Mouse (Mus musculus): ENCODE results near the gene Mrpl50.
"Not testable (repeated sequence)": the region's sequence is repeated elsewhere in the genome, so short reads cannot be mapped to it uniquely, and the experiment has no call there.

The Mrpl50 gene

DNA sequence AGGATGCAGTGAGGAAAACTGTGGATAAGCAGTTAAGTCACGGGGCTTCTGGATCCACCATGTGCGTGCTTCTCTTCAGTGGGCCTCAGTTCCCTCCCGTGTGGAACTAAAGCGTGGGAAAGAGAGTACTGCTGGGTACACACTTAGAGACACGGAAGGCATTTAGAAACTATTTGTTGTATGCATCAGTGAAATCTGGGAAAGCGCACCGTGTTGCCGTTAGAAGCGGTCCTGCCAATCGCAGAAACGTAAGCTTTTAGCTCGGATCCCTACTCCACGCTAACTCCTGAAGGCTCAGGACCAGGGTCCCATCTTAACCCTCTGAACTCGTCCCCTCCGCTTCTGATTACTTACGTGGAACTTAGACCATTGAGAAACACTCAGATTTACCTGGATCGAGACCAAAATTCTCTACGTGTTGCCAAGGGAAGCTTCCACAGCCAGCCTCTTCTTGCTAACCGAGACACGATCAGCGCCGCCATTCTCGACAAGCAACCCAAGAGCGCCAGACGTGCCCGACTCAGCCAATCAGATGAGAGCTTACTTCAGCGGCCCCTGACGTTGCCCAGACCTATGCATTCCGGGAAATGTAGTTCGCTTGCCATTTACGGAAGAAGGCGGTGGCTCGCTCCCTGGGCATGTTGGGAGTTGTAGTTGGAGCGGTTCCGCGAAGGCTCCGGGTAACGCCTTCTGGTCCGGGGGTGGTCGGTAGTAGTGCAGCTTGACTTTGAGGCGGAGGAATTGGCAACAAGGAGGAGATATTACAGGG is at the start of gene Mrpl50, which contains the start of gene Zfp189:
Gene Mrpl50, minus strand, starts transcription at position 522 of the 769 bp plus-strand sequence.
Gene Zfp189, plus strand, starts transcription at position 605 of the 769 bp plus-strand sequence.
- DNase-seq (ENCODE audit: low spot score): peak; percentile 79

- no peak for DNase-seq (ENCODE audit: low spot score)
Measured at GRCm38 (mm10) chr4:49567613-49568012, 46.7 kb upstream of the Mrpl50 start.

- DNase-seq (ENCODE audit: low spot score): no peak
Measured at GRCm38 (mm10) chr4:49559915-49560772, 39.3 kb upstream of the Mrpl50 start.

DNA sequence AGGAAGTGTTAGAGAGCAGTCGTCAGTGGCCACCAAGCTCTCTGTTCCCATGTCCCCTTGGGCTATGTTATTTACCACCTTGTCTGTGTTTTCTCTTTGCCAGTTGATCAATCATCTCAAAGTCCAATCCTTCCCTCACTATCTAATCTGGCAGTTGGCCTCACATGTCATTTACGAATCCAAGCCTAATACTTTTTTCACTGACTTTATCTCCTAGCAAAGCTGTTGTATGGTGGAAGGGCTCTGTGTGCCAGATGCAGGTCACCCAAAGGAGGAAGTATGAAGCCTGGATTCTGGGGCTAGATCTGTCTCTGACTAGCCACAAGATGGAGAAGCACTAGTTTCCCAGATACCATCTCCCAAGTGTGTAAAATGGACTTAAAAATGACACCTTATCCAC is 37.3 kb upstream of the Mrpl50 start:
- DNase-seq (ENCODE audit: low spot score): no peak

GRCm38 (mm10) chr4:49557375-49557774 is 36.5 kb upstream of the Mrpl50 start:
- DNase-seq (ENCODE audit: low spot score): no peak

- DNase-seq (ENCODE audit: low spot score): no peak
Measured at GRCm38 (mm10) chr4:49553380-49553779, 32.5 kb upstream of the Mrpl50 start.

GRCm38 (mm10) chr4:49549383-49549782 is 28.5 kb upstream of the Mrpl50 start, which contains the start of gene Aldob:
Gene Aldob (minus strand): TSS chr4:49549546.
- no peak for DNase-seq (ENCODE audit: low spot score)

GRCm38 (mm10) chr4:49547544-49548219 is 26.8 kb upstream of the Mrpl50 start:
- DNase-seq (ENCODE audit: low spot score): no peak

GRCm38 (mm10) chr4:49546873-49547543 is 26.1 kb upstream of the Mrpl50 start:
- no peak for DNase-seq (ENCODE audit: low spot score)

DNA sequence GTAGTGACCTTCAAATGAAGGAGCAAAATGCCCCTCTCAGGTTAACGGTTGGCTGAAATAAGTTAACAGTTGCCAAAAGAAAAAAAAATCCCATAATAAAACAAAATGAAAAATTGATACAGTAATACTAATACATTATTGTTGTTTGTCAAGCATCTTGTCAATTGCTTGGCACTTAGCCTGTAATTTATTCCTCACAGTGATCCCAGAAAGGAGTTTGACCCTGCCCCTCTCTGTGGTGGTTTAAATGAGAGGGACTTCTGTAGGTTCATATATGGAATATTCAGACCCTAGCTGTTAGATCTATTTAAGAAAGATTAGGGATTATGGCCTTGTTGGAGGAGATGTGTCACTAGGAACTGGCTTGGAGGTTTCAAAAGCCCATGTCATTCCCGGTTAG is 25.1 kb upstream of the Mrpl50 start:
- DNase-seq (ENCODE audit: low spot score): no peak

DNA sequence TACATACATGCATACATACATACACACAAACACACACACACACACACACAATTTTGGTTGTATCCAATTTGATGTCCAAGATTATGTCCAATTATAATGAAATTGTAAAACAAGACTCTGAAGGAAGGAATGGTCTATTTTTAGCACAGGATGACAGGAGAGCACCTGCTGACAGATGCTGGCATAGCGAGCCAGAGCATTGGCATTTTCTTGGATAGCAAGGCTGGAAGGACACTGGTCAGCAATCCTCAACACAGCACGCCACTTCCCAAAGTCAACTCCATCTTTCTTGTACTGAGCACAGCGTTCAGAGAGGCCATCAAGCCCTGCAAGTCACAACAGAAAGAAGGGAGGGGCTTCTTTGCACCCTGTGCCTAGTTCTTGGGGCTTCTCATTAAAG is 20.1 kb upstream of the Mrpl50 start:
- no peak for DNase-seq (ENCODE audit: low spot score)

DNA sequence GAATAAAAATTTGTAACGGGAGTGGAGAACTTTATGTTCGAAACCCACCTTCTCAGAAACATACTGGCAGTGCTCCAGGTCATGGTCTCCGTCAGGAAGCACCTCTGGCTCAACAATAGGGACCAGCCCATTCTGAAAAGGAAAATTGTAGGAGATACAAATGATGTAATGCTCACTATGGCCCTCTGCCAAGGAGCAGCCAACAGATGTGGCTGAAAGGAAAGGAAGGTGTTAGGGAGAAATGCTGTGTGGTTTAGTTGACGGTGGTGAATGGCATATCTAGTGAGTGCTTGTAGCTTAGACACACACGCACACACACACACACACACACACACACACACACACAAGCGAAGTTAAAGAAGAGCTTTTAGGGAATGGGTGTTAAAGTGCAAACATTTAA is 18.8 kb upstream of the Mrpl50 start:
- no peak for DNase-seq (ENCODE audit: low spot score)

- DNase-seq (ENCODE audit: low spot score): no peak
Measured at GRCm38 (mm10) chr4:49536671-49537070, 15.8 kb upstream of the Mrpl50 start.

DNA sequence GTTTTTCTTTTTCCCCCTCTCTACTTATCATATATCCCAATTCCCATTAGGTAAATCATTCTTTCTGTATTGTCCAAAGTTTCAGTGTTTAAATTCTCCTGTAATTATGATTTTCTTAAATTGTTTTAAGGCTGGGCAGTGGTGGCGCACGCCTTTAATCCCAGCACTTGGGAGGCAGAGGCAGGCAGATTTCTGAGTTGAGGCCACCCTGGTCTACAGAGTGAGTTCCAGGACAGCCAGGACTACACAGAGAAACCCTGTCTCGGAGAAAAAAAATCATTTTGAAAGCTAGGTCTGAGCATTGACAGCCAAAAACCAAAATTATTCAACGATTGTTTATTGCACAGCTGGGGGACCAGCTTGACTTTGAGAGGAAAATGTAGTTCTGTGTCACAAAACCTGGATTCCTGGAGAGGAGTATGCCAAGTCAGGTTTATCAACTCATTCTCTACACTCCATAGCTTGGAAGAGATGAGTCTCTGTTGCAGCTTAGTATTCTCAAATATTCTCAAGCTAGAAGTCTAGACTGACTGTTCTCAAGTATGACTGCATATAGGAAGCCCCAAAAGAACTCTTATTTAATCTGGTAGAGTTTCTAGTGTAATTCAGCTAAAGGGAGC is 14.9 kb upstream of the Mrpl50 start:
- no peak for DNase-seq (ENCODE audit: low spot score)

DNA sequence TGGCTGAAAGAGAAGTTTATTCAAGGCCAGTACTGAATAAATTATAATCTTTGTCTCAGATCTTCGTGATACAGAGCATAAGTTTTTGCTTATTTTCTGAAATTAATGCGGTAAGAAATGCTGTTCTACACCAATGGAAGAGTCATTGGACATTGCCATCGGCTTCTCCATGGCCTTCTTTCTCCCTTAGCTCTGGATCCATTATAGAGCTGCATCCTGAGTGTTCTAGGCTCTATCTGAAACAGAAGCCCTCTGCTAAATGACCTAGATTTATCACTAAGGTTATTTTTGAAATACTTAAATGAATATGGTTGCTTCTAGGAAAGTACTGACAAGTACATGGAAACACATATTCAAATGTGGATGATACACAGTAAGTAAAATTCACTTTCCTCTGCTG is 14.1 kb upstream of the Mrpl50 start:
- no peak for DNase-seq (ENCODE audit: low spot score)

DNA sequence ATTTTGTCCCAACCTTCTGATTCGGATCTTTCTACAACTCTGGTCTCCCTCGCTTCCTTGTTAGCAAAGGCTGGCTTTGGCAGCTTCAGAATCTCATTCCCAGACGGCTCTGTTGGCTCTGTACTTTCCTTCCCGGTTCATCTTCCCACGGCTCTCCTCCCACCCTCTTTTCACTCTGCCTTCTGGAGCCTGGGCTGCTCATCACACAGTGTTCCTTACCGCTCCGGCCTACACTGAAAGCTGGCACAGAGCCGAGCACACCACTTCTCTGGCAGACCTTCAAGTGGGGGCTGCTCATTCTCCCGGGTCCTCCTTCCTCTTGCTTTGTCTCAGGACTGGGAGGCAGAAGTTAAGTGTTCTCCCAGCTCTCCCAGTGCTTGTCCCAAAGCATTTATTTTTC is 1.7 kb upstream of the Mrpl50 start:
- no peak for DNase-seq (ENCODE audit: low spot score)

DNA sequence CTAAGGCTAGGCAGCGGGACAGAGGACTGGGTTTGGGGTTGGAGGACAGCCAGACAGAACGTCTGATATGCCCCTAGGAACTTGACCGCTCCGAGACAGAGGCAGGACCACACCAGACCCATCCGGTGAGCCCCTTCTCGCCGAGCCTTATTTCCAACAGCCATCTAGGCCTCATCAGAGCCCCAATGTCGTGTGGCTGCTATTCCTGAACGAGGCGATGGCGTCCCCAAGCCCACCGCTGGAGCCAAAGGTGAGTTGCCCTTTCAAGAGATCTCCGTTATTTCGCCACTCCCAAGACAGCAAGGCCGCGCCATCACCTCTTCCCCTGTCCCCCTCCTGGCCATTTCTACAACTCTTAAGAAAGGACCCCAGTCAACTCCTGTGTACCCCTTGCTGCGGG is 453 bp upstream of the Mrpl50 start:
- DNase-seq (ENCODE audit: low spot score): no peak

GRCm38 (mm10) chr4:49519476-49519875 is 1.4 kb downstream of the Mrpl50 start:
- DNase-seq (ENCODE audit: low spot score): no peak

- no peak for DNase-seq (ENCODE audit: low spot score)
Measured at GRCm38 (mm10) chr4:49514441-49514840, 6.5 kb downstream of the Mrpl50 start.

DNA sequence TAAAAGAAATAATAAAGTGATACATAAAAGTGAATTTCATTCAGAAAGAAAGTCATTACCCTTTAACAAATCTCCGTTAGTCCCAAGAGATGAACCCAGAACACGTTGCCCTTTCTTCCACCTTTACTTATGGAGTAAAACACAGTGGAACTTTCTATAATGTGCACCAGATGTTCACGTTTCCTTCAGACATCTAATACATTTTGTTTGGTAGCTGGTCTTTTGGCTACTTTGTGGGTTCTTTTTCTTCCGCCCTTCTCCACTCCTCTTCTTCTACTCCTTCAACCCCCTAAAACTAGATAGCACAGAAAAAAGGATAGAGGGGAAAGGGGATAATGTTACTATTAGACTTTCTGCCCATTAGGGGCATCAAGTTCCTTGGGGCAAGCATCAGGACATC is 8.3 kb downstream of the Mrpl50 start:
- DNase-seq (ENCODE audit: low spot score): no peak

DNA sequence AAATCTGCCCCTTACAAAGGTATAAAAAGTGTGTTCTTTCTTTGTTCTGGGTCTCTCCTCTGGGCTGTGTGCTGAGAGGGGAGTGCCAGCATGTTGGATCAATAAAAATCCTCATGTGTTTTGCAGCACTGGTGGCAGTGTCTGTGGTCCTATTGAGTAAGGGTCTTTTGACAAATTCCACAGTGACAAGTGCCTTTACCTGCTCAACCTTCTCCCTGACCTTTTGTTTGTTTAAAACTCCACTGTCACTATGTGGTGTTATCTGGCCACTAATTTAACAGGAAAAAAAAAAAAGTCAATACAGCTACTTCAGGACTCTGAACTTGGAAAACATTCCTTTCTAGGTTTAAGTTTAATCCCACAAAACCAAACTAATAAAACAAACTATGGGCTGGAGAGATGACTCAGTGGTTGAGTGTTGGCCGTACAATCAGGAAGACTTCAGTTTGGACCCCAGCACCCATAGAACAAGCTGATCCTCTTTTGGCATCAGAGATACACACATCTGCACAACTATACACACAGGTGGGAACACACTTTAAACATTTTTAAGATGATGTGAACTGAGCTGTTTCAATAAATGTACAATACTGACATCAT is 10.6 kb downstream of the Mrpl50 start:
- DNase-seq (ENCODE audit: low spot score): not testable (repeated sequence)

All from urinary bladder, postnatal 25 days (tissue).